Mouse (Mus musculus) forebrain, embryonic 15.5 days (tissue): ENCODE results near the gene Tnip3. TPM values are rescaled to one million over a fixed set of nuclear protein-coding genes. Genes with fewer than 3 reads are reported as not detected.

ENCODE experiments used
- ATAC-seq: fragments of 200-750 bp; cut with Nextera tagmentation; replicated peaks from 2 replicates; pipeline ENCODE4 v1.8.0; 2017; ENCODE audit warnings: mild to moderate bottlenecking, moderate TSS enrichment, moderate library complexity
- H3K27ac ChIP-seq: fragments of 300-500 bp; sonication (generic); replicated peaks from 2 replicates; pipeline ENCODE4 v1.5.1; 2015; ENCODE audit warnings: mild to moderate bottlenecking, inconsistent platforms
- H3K27me3 ChIP-seq: fragments of 300-500 bp; sonication (generic); 2 replicates; pipeline ENCODE4 v1.6.1; 2015; ENCODE audit warnings: inconsistent platforms
- H3K36me3 ChIP-seq: fragments of 300-500 bp; sonication (generic); 2 replicates; pipeline ENCODE4 v1.6.1; 2015; ENCODE audit warnings: mild to moderate bottlenecking, inconsistent platforms
- H3K4me1 ChIP-seq: fragments of 300-500 bp; sonication (generic); 2 replicates; pipeline ENCODE4 v1.6.1; 2015; ENCODE audit warnings: inconsistent platforms
- H3K4me2 ChIP-seq: fragments of 300-500 bp; sonication (generic); replicated peaks from 2 replicates; pipeline ENCODE4 v1.6.1; 2015; ENCODE audit warnings: mild to moderate bottlenecking, inconsistent platforms
- H3K4me3 ChIP-seq: fragments of 300-500 bp; sonication (generic); 2 replicates; pipeline ENCODE4 v1.5.1; 2015; ENCODE audit warnings: mild to moderate bottlenecking, inconsistent platforms
- H3K9ac ChIP-seq: fragments of 300-500 bp; sonication (generic); replicated peaks from 2 replicates; pipeline ENCODE4 v1.6.1; 2015; ENCODE audit warnings: mild to moderate bottlenecking, inconsistent platforms
- H3K9me3 ChIP-seq: fragments of 300-500 bp; sonication (generic); 2 replicates; pipeline ENCODE4 v1.6.1; 2016; ENCODE audit warnings: inconsistent platforms
- WGBS: fragments of 180-500 bp; shearing (Covaris S2); methylation state at CpG from one replicate; pipeline ENCODE4 v1.1.7; 2015; ENCODE audit warnings: mixed read lengths; 5-methylcytosine and 5-hydroxymethylcytosine counted together
- polyA plus RNA-seq: library from polyadenylated mRNA; unstranded; fragments of >200 nt; fragmentation: Nextera tagmentation; extraction: Ambion mirVana; gene quantifications from 2 replicates; pipeline ENCODE4 v1.2.1, GENCODE M21; 2015

Tnip3 gene
- polyA plus RNA-seq = not detected in 2 replicates

- no peak within 1 kb of the TSS for H3K9ac ChIP-seq
- no peak within 1 kb of the TSS for H3K4me2 ChIP-seq
- no peak within 1 kb of the TSS for H3K4me3 ChIP-seq
- no peak for ATAC-seq
- H3K4me1 ChIP-seq = no peaks in the 10 kb centered on the region
- 81% methylated on average over 5 of the region's 5 CpGs for WGBS
- no peaks in the 10 kb centered on the region for H3K27me3 ChIP-seq
- no peak within 1 kb of the TSS for H3K27ac ChIP-seq
- no peaks in the 10 kb centered on the region for H3K36me3 ChIP-seq
- H3K9me3 ChIP-seq = no peaks in the 10 kb centered on the region
These were observed at the start of gene Tnip3 for GRCm38 (mm10) chr6:65525192-65525591. Tnip3 (plus strand) TSS chr6:65525313.

- ATAC-seq = no peak
- H3K4me1 ChIP-seq = no peaks in the 10 kb centered on the region
- no peak overlapping the region for H3K4me3 ChIP-seq
- no peak overlapping the region for H3K4me2 ChIP-seq
- H3K9me3 ChIP-seq = no peaks in the 10 kb centered on the region
- H3K27me3 ChIP-seq = no peaks in the 10 kb centered on the region
- H3K9ac ChIP-seq = no peak overlapping the region
- no peak overlapping the region for H3K27ac ChIP-seq
- no peaks in the 10 kb centered on the region for H3K36me3 ChIP-seq
These were observed 26.3 kb upstream of the Tnip3 start for GRCm38 (mm10) chr6:65498786-65499185.

- WGBS = 44% methylated on average over 4 of the region's 4 CpGs
- ATAC-seq = peak; percentile 94
- Histone ChIP-seq H3K27ac (no peak overlapping the region), H3K4me3 (no peak overlapping the region), H3K36me3 (no peaks in the 10 kb centered on the region), H3K27me3 (no peaks in the 10 kb centered on the region), H3K9ac (no peak overlapping the region), H3K4me1 (no peaks in the 10 kb centered on the region), H3K4me2 (no peak overlapping the region), H3K9me3 (no peaks in the 10 kb centered on the region)
These were observed 15.0 kb upstream of the Tnip3 start for GRCm38 (mm10) chr6:65510051-65510669.

GRCm38 (mm10) chr6:65513813-65514212, 11.3 kb upstream of the Tnip3 start:
- H3K27ac ChIP-seq = no peak overlapping the region
- no peak overlapping the region for H3K4me2 ChIP-seq
- no peaks in the 10 kb centered on the region for H3K4me1 ChIP-seq
- no peaks in the 10 kb centered on the region for H3K9me3 ChIP-seq
- WGBS = 95% methylated on average over 3 of the region's 3 CpGs
- no peak overlapping the region for H3K4me3 ChIP-seq
- H3K9ac ChIP-seq = no peak overlapping the region
- no peaks in the 10 kb centered on the region for H3K36me3 ChIP-seq
- no peak for ATAC-seq
- no peaks in the 10 kb centered on the region for H3K27me3 ChIP-seq

GRCm38 (mm10) chr6:65516759-65517158, 8.4 kb upstream of the Tnip3 start:
- ATAC-seq = no peak
- Histone ChIP-seq H3K9me3 (no peaks in the 10 kb centered on the region), H3K27ac (no peak overlapping the region), H3K9ac (no peak overlapping the region), H3K27me3 (no peaks in the 10 kb centered on the region), H3K4me2 (no peak overlapping the region), H3K4me3 (no peak overlapping the region), H3K4me1 (no peaks in the 10 kb centered on the region), H3K36me3 (no peaks in the 10 kb centered on the region)
- 90% methylated on average over 8 of the region's 8 CpGs for WGBS

GRCm38 (mm10) chr6:65520821-65521220, 4.3 kb upstream of the Tnip3 start:
- Histone ChIP-seq H3K36me3 (no peaks in the 10 kb centered on the region), H3K4me3 (no peak overlapping the region), H3K4me2 (no peak overlapping the region), H3K27ac (no peak overlapping the region), H3K27me3 (no peaks in the 10 kb centered on the region), H3K9me3 (no peaks in the 10 kb centered on the region), H3K4me1 (no peaks in the 10 kb centered on the region), H3K9ac (no peak overlapping the region)
- ATAC-seq = no peak
- WGBS = 68% methylated on average over 3 of the region's 3 CpGs

GRCm38 (mm10) chr6:65527892-65528291, 2.8 kb downstream of the Tnip3 start:
- H3K4me1 ChIP-seq = no peaks in the 10 kb centered on the region

GRCm38 (mm10) chr6:65531232-65531848, 6.2 kb downstream of the Tnip3 start:
- Histone ChIP-seq H3K27me3 (no peaks in the 10 kb centered on the region), H3K9me3 (no peaks in the 10 kb centered on the region), H3K27ac (no peak overlapping the region), H3K4me3 (no peak overlapping the region), H3K4me1 (no peaks in the 10 kb centered on the region), H3K4me2 (no peak overlapping the region), H3K9ac (no peak overlapping the region), H3K36me3 (no peaks in the 10 kb centered on the region)
- ATAC-seq = 0 out of 2 replicates have a peak, but pooled peaks have one; percentile 35
- 74% methylated on average over 3 of the region's 3 CpGs for WGBS

More at GRCm38 (mm10) chr6:65527892-65528291, 2.8 kb downstream of the Tnip3 start:
- 74% methylated on average over 1 of the region's 1 CpGs for WGBS
- ATAC-seq = no peak
- H3K4me3 ChIP-seq = no peak overlapping the region
- H3K9me3 ChIP-seq = no peaks in the 10 kb centered on the region
- no peak overlapping the region for H3K9ac ChIP-seq
- H3K27me3 ChIP-seq = no peaks in the 10 kb centered on the region
- H3K27ac ChIP-seq = no peak overlapping the region
- H3K36me3 ChIP-seq = no peaks in the 10 kb centered on the region
- no peak overlapping the region for H3K4me2 ChIP-seq

- 93% methylated on average over 1 of the region's 1 CpGs for WGBS
- H3K36me3 ChIP-seq = no peaks in the 10 kb centered on the region
These were observed 8.6 kb downstream of the Tnip3 start for GRCm38 (mm10) chr6:65533687-65534086.

GRCm38 (mm10) chr6:65537327-65537884, 12.3 kb downstream of the Tnip3 start:
- H3K4me1 ChIP-seq = no peaks in the 10 kb centered on the region
- H3K4me3 ChIP-seq = no peak overlapping the region
- H3K9ac ChIP-seq = no peak overlapping the region
- H3K4me2 ChIP-seq = no peak overlapping the region
- no peaks in the 10 kb centered on the region for H3K9me3 ChIP-seq
- no peak overlapping the region for H3K27ac ChIP-seq
- no peak for ATAC-seq
- H3K36me3 ChIP-seq = no peaks in the 10 kb centered on the region
- no peaks in the 10 kb centered on the region for H3K27me3 ChIP-seq
- WGBS = 71% methylated on average over 5 of the region's 5 CpGs

More at GRCm38 (mm10) chr6:65533687-65534086, 8.6 kb downstream of the Tnip3 start:
- H3K4me1 ChIP-seq = no peaks in the 10 kb centered on the region
- H3K9ac ChIP-seq = no peak overlapping the region
- H3K4me2 ChIP-seq = no peak overlapping the region
- H3K4me3 ChIP-seq = no peak overlapping the region
- H3K27me3 ChIP-seq = no peaks in the 10 kb centered on the region
- no peaks in the 10 kb centered on the region for H3K9me3 ChIP-seq
- no peak overlapping the region for H3K27ac ChIP-seq
- ATAC-seq = no peak

- Histone ChIP-seq H3K36me3 (no peaks in the 10 kb centered on the region), H3K9ac (no peak overlapping the region), H3K4me1 (0 out of 2 replicates have a peak, but pooled peaks cover 3% of the 10 kb centered on the region), H3K9me3 (no peaks in the 10 kb centered on the region), H3K4me3 (no peak overlapping the region), H3K4me2 (no peak overlapping the region), H3K27me3 (no peaks in the 10 kb centered on the region), H3K27ac (no peak overlapping the region)
- ATAC-seq = no peak
- WGBS = 68% methylated on average over 9 of the region's 9 CpGs
These were observed 13.0 kb downstream of the Tnip3 start for GRCm38 (mm10) chr6:65538022-65538652.

- H3K4me2 ChIP-seq = no peak overlapping the region
- H3K27ac ChIP-seq = no peak overlapping the region
- WGBS = 83% methylated on average over 3 of the region's 3 CpGs
- no peak overlapping the region for H3K9ac ChIP-seq
- H3K4me1 ChIP-seq = 0 out of 2 replicates have a peak, but pooled peaks cover 3% of the 10 kb centered on the region
- no peaks in the 10 kb centered on the region for H3K36me3 ChIP-seq
- H3K27me3 ChIP-seq = no peaks in the 10 kb centered on the region
- no peak for ATAC-seq
- no peak overlapping the region for H3K4me3 ChIP-seq
- no peaks in the 10 kb centered on the region for H3K9me3 ChIP-seq
These were observed 13.8 kb downstream of the Tnip3 start for GRCm38 (mm10) chr6:65538921-65539320.
